Mouse (Mus musculus) mesoderm, embryonic 11.5 days (tissue): ENCODE data around the gene Aak1.
"Not testable (repeated sequence)": the region's sequence is repeated elsewhere in the genome, so short reads cannot be mapped to it uniquely, and the experiment has no call there.

ENCODE experiments used
- DNase-seq: peaks from one replicate; pipeline ENCODE4 v3.0.0-alpha.2; 2012; ENCODE audit warnings: low read depth, low spot score

Gene Aak1

DNA sequence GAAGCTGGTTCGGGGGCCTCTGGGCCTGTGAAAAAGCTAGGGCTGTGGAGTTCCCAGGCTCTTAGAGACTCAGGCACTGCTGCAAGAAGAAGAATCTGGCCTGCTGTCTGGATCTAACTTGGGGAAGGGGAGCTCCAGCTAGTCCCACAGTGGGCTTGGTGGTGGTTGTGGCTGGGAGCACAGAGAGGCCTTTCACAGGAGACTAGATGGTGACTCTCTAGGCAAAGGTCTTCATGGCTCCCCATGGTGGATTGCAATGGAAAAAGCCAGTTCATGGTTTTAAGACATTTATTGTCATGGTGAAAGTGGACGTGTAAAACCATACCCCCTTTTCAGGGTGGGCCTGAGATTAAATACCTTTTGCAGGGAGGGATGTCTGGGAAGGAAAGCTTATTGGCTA, 10.2 kb upstream of the Aak1 start:
- no peak for DNase-seq

DNA sequence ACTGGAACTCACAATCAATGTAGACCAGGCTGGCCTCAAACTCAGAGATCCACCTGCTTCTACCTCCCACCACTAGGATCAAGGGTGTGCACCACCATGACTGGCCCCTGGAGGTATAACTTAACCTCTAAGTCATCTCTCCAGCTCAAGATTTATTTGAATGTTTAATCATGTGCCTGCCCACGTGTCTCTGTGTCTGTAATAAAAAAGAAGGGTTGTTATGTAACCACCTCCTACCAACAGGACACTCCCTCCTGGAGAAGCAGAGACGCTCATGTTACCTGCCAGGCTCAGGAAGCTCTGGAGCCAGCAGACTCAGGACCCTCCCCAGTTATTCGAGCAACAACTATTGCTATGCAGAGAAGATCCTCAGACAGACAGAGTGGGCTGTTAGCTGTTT, 7.4 kb upstream of the Aak1 start:
- DNase-seq: no peak

DNA sequence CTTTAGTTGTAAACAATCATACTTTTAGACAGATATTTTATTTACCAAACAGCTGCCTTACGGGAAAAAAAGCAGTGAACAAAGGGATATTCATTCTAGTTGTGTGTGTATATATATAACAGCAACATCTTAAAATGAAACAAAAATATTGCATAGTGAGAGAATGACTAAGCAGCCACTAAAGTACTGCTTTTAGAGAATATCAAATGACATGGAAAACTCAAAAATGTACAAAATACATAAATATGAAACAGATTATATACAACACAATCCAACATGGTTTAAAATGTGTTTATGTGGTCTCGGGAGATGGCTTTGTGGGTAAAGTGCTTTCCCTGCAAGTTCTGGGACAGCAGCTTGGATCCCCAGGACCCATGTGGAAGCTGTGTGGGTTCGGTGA, 5.7 kb upstream of the Aak1 start:
- no peak for DNase-seq

DNA sequence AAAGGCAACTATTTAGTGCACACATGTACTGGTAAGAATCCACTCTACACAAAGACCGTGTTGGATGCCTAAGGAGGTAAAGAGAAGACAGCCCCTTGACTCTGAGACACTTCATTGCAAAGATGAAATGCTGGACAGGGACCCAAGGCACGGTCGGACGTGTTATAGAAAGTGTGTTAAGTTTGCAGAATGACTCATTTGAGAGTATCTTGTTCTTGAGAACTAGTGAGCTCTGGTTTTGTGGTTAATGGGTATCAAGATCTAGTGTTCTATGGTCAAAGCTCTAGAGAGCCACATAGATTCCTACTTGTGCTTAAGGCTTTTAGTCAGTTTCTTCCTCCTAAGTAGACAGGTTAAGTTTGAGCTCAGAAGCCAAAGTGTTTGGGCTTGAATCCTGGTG, 2.9 kb upstream of the Aak1 start:
- no peak for DNase-seq

DNA sequence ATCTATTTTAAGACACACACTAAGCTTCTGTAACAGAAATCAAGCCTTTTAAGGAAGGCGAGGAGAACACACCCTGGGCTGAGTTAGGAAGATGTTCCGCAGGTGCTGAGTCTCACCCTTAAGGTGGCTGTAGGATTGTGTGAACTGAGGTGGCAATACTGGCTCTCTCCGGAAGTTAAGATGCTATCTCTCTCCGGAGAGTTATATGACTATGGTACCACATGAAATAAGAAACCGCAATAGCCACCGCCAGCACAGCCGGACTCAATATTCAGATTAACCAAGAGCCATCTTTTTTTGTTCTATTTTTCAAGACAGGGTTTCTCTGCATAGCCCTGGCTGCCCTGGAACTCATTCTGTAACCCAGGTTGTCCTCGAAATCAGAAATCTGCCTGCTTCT, 1.5 kb upstream of the Aak1 start:
- no peak for DNase-seq

DNA sequence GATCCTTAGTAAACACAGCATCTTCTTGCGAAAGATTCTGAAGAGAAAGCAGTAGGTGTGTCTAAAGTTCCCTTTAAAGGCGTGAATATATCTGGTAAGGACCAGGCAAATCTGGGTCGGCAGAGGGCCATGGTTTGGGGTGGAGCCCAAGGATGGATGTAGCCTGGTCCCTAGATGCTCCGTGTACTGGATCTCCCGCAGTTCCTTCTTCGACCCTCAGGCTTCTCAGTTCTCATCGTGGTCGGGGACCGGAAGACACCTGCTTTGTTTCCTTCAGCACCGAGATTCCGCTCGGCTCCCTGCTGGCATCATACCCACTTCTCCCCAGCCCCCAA, 770 bp upstream of the Aak1 start:
- no peak for DNase-seq

DNA sequence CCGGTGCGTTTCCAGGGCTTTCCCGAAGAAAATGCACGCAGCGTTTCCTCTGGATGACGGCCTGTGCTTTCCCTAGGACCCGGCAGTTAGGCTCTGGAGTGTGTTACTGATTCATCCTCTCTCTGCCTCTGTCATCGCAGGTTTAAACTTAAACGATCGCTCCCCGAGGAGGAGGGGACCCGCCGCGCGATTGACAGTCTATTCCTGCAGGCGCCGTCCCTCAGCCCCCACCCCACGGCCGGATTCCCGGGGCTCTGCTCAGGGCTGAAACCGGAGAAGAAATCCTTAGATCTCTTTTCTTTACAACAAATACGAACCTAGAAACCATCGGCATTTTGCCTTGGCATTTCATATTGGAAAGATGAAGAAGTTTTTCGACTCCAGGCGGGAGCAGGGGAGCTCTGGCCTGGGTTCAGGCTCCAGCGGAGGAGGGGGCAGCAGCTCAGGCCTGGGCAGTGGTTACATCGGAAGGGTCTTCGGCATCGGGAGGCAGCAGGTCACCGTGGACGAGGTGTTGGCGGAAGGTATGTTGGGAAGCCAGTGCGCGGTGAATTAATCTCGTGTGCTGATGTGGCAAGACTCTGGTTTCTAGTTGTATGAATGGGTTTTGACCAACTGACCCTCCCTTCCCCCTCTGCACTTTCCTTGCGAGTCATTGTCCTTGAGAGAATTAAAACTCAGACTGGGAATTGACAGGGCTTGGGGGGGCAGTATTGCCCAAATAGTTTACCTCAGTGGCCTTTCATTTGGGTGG, 552 bp downstream of the Aak1 start:
- DNase-seq: peak; percentile 36

DNA sequence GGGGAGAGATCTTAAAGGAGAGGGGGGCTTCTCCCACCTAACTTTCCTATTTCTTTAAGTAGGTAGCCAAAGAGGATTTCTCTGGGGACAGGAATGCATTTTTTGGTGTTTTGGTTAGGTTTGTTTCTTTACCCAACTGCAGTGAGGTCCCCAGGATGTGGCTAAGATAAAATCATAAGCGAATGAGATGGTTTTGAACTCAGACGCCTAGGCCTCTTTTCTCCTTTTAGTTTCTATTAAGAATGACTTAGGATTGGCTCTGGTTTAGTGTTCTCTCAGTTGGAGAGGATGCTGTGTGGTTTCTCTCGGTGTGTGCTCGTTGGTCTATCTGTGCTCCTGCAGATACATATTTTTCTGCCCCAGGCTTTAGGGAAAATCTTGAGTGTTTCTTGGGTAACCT, 1.3 kb downstream of the Aak1 start:
- DNase-seq: no peak

DNA sequence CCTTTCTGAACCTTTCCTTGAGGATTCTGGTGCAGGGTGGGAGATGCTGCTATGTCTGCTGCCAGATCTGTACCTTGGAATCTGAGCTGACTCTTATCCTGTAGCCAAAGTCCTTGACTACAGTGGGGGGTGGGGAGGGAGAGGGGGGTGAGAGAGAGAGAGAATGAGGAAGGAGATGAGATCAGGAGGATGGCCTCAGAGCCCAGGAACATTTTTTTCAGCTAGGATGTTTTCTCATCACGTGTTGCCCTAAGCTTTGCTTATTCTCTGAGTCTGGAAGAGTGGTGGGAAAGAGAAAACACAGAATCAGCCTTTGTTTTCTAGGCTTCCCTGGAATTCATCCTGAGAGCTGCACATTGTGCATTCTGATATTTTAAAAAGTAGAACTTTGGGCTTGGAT, 2.2 kb downstream of the Aak1 start:
- DNase-seq: no peak

DNA sequence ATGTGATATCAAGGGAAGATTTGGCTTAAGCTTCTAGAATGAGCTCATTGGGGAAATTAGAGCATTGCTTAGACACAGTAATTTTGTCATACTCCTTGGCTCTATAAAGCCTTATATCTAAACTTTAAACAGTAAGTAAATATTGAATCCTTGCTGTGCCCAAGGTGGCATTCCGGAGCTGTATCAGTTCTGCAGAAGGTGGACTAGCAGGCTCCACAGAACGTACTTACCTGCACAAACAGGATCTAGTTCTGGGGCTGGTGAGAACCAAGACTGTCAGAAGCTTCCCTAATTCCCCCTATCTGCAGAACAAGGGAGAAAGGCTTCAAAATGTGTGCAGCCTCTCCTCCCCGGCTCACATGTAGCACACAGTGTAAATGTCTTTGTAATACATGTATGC, 4.6 kb downstream of the Aak1 start:
- no peak for DNase-seq

DNA sequence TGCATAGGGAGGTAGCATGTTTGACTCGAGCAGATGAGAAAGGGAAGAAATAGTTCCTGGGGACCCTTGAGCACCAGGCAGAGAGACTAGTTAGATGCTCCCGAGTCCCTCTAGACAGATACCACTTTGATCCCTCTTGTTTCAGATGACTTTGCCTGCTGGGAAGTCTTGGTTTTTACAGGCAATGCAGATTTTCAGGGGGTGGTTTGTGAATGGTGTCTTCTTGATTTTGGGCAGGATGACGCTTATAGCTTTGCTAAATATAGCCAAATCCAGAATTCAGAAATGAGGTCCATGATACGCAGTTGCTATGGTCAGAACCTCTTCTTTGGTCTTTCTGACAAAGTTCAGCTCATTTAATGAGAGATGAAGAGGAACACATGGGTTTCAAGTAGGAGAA, 5.6 kb downstream of the Aak1 start:
- DNase-seq: no peak

DNA sequence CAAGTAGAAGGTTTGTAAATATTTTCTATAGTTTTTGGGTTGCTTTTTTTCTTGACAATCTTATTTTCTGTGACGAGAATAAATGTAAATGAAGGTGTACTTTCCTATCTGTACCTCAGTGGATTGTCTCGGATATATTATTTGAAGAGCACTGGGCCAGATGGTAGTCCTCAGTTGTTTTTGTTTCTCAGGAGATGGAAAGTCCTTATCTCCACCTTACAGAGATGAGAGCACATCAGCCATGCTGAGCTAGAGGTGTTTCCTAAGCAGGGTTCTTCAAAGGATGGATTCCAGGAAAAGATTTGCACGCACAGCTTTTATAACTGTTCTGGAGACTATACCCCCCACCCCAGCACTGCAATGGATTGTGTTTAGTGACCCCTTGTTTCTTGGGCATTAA, 9.3 kb downstream of the Aak1 start:
- no peak for DNase-seq

DNA sequence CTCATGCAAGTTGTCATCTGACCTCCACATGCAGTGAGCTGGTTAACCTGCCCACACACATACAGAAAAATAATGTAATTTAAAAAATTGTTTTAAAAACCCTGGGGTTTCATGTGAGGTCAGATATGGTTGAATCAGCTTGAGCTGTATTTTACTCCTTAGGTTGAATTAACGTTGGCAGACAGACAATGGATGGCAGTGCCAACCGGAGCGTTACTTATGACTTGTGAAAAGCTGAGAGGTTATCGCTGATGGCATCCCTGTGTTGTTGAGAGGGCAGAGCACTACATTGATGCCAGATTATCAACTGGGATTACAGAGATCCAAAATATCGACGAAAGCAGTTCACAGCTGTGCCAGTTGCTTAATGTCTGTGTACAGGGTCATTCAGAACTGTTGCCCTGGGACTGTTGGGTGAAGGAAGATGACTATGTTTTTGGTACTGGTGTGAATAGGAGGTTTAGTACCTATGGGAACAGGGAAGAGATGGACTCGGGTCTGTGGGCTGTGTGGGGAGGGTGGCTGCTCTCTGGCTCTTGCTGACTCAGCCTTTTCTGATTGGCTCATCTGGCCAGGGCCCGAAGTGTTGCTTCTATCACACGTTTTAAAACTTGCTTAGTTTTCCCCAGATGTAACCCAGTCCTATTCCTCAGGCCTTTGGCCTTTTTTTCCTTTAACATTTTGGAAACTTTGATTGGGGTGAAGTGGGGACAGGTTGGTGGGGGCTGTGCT, 11.6 kb downstream of the Aak1 start:
- no peak for DNase-seq

DNA sequence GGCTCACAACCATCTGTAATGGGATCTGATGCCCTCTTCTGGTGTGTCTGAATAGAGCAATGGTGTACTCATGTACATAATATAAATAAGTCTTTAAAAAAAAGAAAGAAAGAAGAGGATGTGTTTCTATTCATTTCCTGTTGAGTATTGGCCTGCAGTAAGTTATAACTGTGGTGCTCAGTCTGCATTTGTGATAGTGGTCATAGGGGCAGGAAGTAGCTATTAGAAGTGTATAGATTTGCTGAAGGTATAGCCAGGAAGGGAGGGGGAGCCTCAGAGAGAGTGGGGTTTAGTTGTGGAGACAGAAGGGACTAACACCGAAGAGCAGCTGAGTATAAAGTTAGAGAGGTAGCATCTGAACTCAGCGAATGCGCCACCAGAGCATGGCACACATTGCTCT, 15.0 kb downstream of the Aak1 start:
- no peak for DNase-seq

DNA sequence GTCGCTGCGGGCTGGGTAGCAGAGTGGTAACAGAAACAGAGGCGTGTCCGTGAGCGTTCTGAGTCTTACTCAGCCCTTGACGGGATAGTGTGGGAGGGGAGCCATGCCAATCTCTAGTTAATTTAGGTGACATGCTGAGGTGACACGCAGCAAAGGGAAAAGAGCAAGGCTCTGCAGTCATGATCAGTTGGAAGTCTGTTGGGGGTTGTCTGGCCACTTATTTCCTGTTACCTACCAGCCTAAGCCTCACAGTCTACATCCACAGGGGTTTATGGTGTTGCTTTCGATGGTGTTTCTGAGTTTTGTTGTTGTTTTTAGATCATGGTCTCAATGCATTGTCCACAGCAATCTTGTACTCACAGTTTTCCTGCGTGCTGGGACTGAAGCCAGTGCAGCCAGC, 21.0 kb downstream of the Aak1 start:
- DNase-seq: no peak

DNA sequence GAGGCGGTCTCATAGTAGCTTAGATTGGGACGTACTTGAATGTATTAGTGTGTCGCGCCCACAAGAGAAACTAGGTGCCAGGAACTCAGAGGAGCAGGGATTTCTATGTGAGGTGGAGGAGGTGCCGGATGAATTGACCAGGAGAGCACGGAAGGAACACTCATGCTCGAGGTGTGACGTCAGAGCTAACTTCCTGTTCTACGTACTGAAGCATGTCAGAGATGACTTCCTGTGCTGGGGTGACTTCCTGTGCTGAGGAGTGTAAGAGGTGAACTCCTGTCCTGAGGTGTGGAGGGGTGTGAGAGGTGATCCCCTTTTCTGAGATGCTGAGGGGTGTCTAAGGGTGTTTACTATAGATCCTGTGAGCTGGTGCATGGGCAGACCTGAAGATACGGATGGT, 22.5 kb downstream of the Aak1 start:
- DNase-seq: no peak

DNA sequence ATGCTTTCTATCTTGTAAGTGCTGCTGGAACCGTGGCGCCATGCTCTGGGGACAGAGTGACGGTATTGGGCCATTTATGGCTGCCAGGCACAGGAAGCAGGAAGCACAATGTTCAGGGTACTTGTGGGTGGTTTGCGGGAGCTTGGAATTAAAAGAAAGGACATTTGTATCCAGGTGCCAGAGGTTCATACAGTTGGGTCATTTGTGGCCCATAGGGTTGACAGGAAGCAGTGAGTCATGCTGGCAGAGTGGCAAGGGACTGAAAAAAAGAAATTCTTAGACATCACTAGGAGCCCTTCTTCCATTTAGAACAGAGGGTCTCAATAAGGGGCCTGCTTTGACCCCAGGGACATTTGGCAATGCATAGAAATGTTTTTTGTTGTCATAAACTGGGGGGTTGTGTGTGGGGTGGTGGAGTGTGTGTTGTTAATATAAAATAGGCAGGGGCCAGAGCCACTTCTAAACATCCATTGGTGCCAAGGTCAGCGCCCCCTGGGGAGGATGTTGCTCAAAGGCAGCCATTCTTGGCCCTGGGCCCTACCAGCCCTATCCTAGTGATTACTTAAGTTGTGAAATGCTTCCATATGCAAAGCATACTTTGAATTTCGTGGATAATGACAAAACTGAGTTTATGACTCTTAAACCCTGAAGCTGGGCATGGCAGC, 25.5 kb downstream of the Aak1 start:
- DNase-seq: no peak

DNA sequence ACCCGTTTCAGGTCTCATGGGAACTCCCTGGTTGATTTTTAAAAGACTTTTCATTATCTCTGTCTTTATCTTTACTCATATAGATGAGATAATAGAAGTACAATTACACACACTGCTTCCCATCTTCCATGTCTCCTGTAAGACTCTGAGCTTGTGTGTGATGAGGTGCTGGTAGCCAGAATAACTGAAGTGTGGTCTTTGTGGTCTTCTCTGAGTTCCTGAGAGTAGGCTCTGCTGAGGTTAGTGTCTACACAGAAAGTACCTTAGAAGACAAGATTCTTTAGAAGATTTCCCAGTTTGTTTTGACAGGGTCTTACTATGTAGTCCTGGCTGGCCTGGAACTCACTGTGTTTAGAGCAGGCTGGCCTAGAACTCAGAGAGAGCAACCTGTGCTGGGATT, 27.1 kb downstream of the Aak1 start:
- DNase-seq: no peak

DNA sequence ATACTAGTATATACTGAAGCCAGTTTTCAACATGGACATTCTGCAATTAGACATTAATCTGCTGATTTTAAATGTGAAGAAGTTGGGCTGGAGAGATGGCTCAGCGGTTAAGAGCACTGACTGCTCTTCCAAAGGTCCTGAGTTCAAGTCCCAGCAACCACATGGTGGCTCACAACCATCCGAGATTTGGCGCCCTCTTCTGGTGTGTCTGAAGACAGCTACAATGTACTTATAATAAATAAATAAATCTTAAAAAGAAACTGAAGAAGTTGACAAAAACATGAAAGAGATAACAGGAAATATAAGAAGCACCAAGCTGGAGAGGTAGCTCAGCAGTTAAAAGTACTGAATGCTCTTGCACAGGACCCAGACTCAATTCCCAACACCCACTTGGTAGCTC, 29.3 kb downstream of the Aak1 start:
- DNase-seq: not testable (repeated sequence)

DNA sequence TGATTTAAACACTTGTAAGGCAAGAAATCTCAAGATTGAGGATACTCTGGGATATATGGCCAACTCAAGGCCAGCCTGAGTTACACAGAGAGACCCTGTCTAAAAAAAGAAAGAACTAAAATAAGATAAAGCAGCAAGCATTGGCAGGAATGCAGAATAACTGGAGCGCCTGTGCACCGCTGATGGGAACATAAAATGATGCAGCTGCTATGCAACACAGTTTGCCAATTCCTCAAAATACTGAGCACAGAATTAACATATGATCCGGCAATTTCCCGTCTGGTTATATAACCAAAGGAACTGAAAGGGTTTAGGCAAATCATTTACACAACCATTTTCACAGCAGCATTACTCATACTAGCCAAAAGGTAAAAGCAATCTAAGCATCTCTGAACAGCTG, 30.0 kb downstream of the Aak1 start:
- no peak for DNase-seq

DNA sequence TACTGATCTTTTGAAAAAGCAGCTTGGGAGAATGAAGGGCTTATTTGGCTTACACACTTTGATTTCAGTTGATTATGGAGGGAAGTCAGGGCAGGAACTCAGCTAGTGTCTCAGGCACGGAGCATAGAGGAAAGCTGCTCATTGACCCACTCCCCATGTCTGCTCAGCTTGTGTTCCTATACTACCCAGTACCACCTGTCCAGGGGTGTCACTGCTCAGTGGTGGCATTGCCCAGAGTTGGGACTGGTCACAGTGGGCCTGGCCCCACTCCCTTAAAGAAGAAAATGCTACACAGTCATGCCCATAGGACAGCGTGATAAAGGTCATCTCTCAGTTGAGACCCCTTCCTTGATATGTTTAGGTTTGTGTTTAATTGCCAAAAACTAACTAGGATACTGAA, 34.9 kb downstream of the Aak1 start:
- DNase-seq: no peak

DNA sequence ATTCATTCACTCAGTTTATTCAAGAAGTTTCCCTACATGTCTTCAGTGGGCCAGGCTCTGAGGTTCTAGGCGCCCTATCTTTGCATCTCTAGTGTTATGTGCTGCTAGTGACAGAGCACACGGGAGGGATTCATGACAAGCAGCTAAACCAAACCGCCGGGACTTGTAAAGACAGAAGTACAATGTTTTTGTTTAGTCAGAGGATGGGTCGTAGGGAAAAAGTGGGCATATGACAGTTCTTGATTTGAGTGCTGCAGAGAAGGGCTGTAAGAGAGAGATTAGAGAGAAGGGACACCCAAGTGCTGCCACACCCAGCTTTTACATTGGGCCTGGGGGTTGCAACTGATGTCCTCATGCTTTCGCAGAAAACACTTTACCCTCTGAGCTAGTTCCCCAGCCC, 35.4 kb downstream of the Aak1 start:
- no peak for DNase-seq
